Mouse (Mus musculus) MEL (cell line): Measurements from ENCODE around the gene Gm4131. TPM values are rescaled to one million over a fixed set of nuclear protein-coding genes. Genes with fewer than 3 reads are reported as not detected.

ENCODE experiments used
- DNase-seq: peaks from one replicate; pipeline ENCODE4 v3.0.0; 2011; ENCODE audit warnings: low read depth, low spot score
- H3K27ac ChIP-seq: 2 replicates; pipeline ENCODE4 v1.5.1; 2012; ENCODE audit warnings: low read depth, mild to moderate bottlenecking, control low read depth, low read length, moderate library complexity; ENCODE audit not compliant: control insufficient read depth
- H3K27me3 ChIP-seq, 2 experiments: fragments of 150-350 bp in 1 of 2; sonication (generic) in 1 of 2; 2 replicates each; pipeline ENCODE4 v1.6.1; 2012; ENCODE audit warnings: low read length in 2 of 2, mild to moderate bottlenecking in 2 of 2, improper control_type of control experiment in 1 of 2, moderate library complexity in 1 of 2; ENCODE audit not compliant: insufficient read depth in 2 of 2, control insufficient read depth in 1 of 2
- H3K36me3 ChIP-seq, 2 experiments: 2 replicates each; pipeline ENCODE4 v1.6.1; 2012 to 2014; ENCODE audit warnings: low read length in 2 of 2, improper control_type of control experiment in 1 of 2, inconsistent platforms in 1 of 2, mild to moderate bottlenecking in 1 of 2; ENCODE audit not compliant: insufficient read depth in 2 of 2, control insufficient read depth in 1 of 2
- H3K4me1 ChIP-seq, 2 experiments: fragments of 150-350 bp in 1 of 2; sonication (generic) in 1 of 2; 2 replicates each; pipeline ENCODE4 v1.6.1; 2012; ENCODE audit warnings: low read length in 2 of 2, improper control_type of control experiment in 1 of 2, mild to moderate bottlenecking in 1 of 2; ENCODE audit not compliant: insufficient read depth in 2 of 2, control insufficient read depth in 1 of 2
- H3K4me3 ChIP-seq, 2 experiments: fragments of 150-350 bp in 1 of 2; sonication (generic) in 1 of 2; 2 replicates each; pipeline ENCODE4 v1.5.1; 2012; ENCODE audit warnings: low read depth in 2 of 2, low read length in 2 of 2, mild to moderate bottlenecking in 2 of 2, moderate library complexity in 2 of 2, control low read depth in 1 of 2, improper control_type of control experiment in 1 of 2; ENCODE audit not compliant: control insufficient read depth in 1 of 2, insufficient read depth in 1 of 2
- H3K79me2 ChIP-seq: 2 replicates; pipeline ENCODE4 v1.6.1; 2012; ENCODE audit warnings: mild to moderate bottlenecking, low read length, moderate library complexity; ENCODE audit not compliant: control insufficient read depth, poor library complexity, insufficient read depth
- H3K9ac ChIP-seq: 2 replicates; pipeline ENCODE4 v1.6.1; 2012; ENCODE audit warnings: low read depth, mild to moderate bottlenecking, control low read depth, low read length, moderate library complexity; ENCODE audit not compliant: control insufficient read depth, poor library complexity, severe bottlenecking
- H3K9me3 ChIP-seq: fragments of 150-350 bp; sonication (generic); replicated peaks from 2 replicates; pipeline ENCODE4 v1.6.1; 2012; ENCODE audit warnings: mild to moderate bottlenecking, low read length, improper control_type of control experiment, moderate library complexity; ENCODE audit not compliant: insufficient read depth
- CTCF ChIP-seq, 3 experiments: IDR thresholded peaks in 2 of 3; conservative IDR thresholded peaks in 1 of 3; 2 replicates each; pipeline ENCODE4 v1.5.1; 2011 to 2012; ENCODE audit warnings: low read length in 3 of 3, low read depth in 2 of 3, mild to moderate bottlenecking in 2 of 3, improper control_type of control experiment in 1 of 3, inconsistent platforms in 1 of 3, mixed read lengths in 1 of 3, moderate library complexity in 1 of 3; ENCODE audit not compliant: control insufficient read depth in 1 of 3, insufficient read depth in 1 of 3, poor library complexity in 1 of 3, severe bottlenecking in 1 of 3
- ETS1 ChIP-seq: IDR thresholded peaks from 2 replicates; pipeline ENCODE4 v1.6.1; 2012; ENCODE audit warnings: low read depth, mild to moderate bottlenecking, inconsistent platforms, low read length, improper control_type of control experiment, moderate library complexity
- GATA1 ChIP-seq: IDR thresholded peaks from 2 replicates; pipeline ENCODE4 v1.6.1; 2011; ENCODE audit warnings: low read depth, low read length, improper control_type of control experiment
- HCFC1 ChIP-seq: IDR thresholded peaks from 2 replicates; pipeline ENCODE4 v1.6.1; 2012; ENCODE audit warnings: low read depth, mild to moderate bottlenecking, inconsistent platforms, low read length, improper control_type of control experiment, moderate library complexity
- KAT2A ChIP-seq: conservative IDR thresholded peaks from 2 replicates; pipeline ENCODE4 v1.6.1; 2012; ENCODE audit warnings: low read depth, low read length, improper control_type of control experiment, inconsistent platforms
- MAFK ChIP-seq: IDR thresholded peaks from 2 replicates; pipeline ENCODE4 v1.6.1; 2011; ENCODE audit warnings: low read depth, mild to moderate bottlenecking, low read length, improper control_type of control experiment, borderline replicate concordance
- MYC ChIP-seq: IDR thresholded peaks from 2 replicates; pipeline ENCODE4 v1.6.1; 2011; ENCODE audit warnings: low read depth, mild to moderate bottlenecking, low read length, improper control_type of control experiment, moderate library complexity
- POLR2A ChIP-seq, 2 experiments: IDR thresholded peaks; 2 replicates each; pipeline ENCODE4 v1.6.1; 2011 to 2012; ENCODE audit warnings: low read length in 2 of 2, mild to moderate bottlenecking in 2 of 2, control low read depth in 1 of 2, improper control_type of control experiment in 1 of 2, low read depth in 1 of 2, moderate library complexity in 1 of 2; ENCODE audit not compliant: control insufficient read depth in 1 of 2, insufficient read depth in 1 of 2, poor library complexity in 1 of 2
- RAD21 ChIP-seq: IDR thresholded peaks from 2 replicates; pipeline ENCODE4 v1.6.1; 2011; ENCODE audit warnings: mild to moderate bottlenecking, low read depth, low read length, improper control_type of control experiment
- RCOR1 ChIP-seq: IDR thresholded peaks from 2 replicates; pipeline ENCODE4 v1.6.1; 2012; ENCODE audit warnings: low read depth, mild to moderate bottlenecking, inconsistent platforms, low read length, improper control_type of control experiment
- SMC3 ChIP-seq: IDR thresholded peaks from 2 replicates; pipeline ENCODE4 v1.6.1; 2011; ENCODE audit warnings: low read depth, low read length, improper control_type of control experiment
- TAL1 ChIP-seq: IDR thresholded peaks from 2 replicates; pipeline ENCODE4 v1.6.1; 2012; ENCODE audit warnings: mild to moderate bottlenecking, inconsistent platforms, low read length, moderate library complexity, mixed read lengths
- TBP ChIP-seq: IDR thresholded peaks from 2 replicates; pipeline ENCODE4 v1.8.0; 2011; ENCODE audit warnings: low read depth, low read length, improper control_type of control experiment
- TCF12 ChIP-seq: IDR thresholded peaks from 2 replicates; pipeline ENCODE4 v1.6.1; 2014; ENCODE audit warnings: low read depth, mild to moderate bottlenecking, inconsistent platforms, low read length, improper control_type of control experiment, moderate library complexity
- USF1 ChIP-seq: IDR thresholded peaks from 2 replicates; pipeline ENCODE4 v1.6.1; 2014; ENCODE audit warnings: low read depth, mild to moderate bottlenecking, inconsistent platforms, low read length, improper control_type of control experiment, moderate library complexity
- USF2 ChIP-seq, 2 experiments: IDR thresholded peaks; 2 replicates each; pipeline ENCODE4 v1.6.1; 2011 to 2012; ENCODE audit warnings: improper control_type of control experiment in 2 of 2, low read length in 2 of 2, borderline replicate concordance in 1 of 2, inconsistent platforms in 1 of 2, low read depth in 1 of 2, mild to moderate bottlenecking in 1 of 2; ENCODE audit not compliant: insufficient read depth in 1 of 2
- ZC3H11A ChIP-seq: IDR thresholded peaks from 2 replicates; pipeline ENCODE4 v1.6.1; 2012; ENCODE audit warnings: low read depth, mild to moderate bottlenecking, inconsistent platforms, low read length, improper control_type of control experiment
- polyA plus RNA-seq, 2 experiments: library from polyadenylated mRNA; stranded (reverse) in 1 of 2; unstranded in 1 of 2; fragments of >175 nt in 1 of 2; fragments of >200 nt in 1 of 2; gene quantifications; 2 replicates each; pipeline versions ENCODE4 v1.2.1 to v1.2.4; 2012; ENCODE audit warnings: low replicate concordance in 2 of 2, low read depth in 1 of 2; ENCODE audit not compliant: insufficient read length in 2 of 2, insufficient read depth in 1 of 2, missing spikeins in 1 of 2
- total RNA-seq: library from RNA; depleted of rRNA; stranded (reverse); fragments of 300-350 nt; gene quantifications from 2 replicates; pipeline ENCODE4 v1.2.3, GENCODE M21; 2012

Gene Gm4131
- total and polyA plus RNA-seq, 3 experiments, result not detected

DNA sequence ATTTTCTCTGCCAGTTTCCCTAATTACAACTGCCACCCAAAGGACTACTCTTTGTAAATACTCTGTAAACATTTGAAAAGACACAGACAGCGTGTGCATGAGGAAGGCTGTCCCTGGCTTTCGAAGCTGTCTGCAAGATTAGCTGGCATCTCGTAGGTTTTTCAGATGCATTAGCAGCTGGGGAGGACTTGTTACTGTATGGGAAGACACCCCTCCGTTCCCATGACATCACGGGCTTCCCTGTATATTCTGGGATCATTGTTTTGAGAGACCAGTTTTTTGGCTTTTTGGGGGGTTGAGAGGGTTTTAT is 111.2 kb downstream of the Gm4131 start:
- no peaks in the 10 kb centered on the region; a peak in 1 of 4 replicates for H3K27me3 ChIP-seq
- no peaks in the 10 kb centered on the region for H3K79me2 ChIP-seq
- TF ChIP-seq ZC3H11A, result no peak
- no peak for TF ChIP-seq GATA1
- TF ChIP-seq MAFK, result no peak
- no peak for TF ChIP-seq SMC3
- TF ChIP-seq RAD21, result no peak
- no peak for TF ChIP-seq TCF12
- TF ChIP-seq CTCF (IDR thresholded peaks at IDR 0.05 in 2 of 3, conservative IDR thresholded peaks at IDR 0.05 in 1 of 3; ENCODE audit: control insufficient read depth in 1 of 3, insufficient read depth in 1 of 3, low read depth in 2 of 3, low read length in 3 of 3, poor library complexity in 1 of 3, severe bottlenecking in 1 of 3), result no peak
- no peak for TF ChIP-seq USF2 (IDR thresholded peaks at IDR 0.05; ENCODE audit: borderline replicate concordance in 1 of 2, insufficient read depth in 1 of 2, low read depth in 1 of 2, low read length in 2 of 2)
- no peak for TF ChIP-seq RCOR1
- DNase-seq, result no peak
- H3K27ac ChIP-seq, result no peak overlapping the region
- no peaks in the 10 kb centered on the region for H3K9me3 ChIP-seq
- H3K4me3 ChIP-seq, result no peak overlapping the region
- no peak overlapping the region for H3K9ac ChIP-seq
- no peaks in the 10 kb centered on the region for H3K4me1 ChIP-seq
- no peaks in the 10 kb centered on the region for H3K36me3 ChIP-seq

GRCm38 (mm10) chr14:62454760-62455569 is 111.8 kb downstream of the Gm4131 start:
- H3K36me3 ChIP-seq, result no peaks in the 10 kb centered on the region
- H3K9ac ChIP-seq, result no peak overlapping the region
- DNase-seq, result no peak
- H3K27me3 ChIP-seq, result no peaks in the 10 kb centered on the region; a peak in 1 of 4 replicates
- no peak for TF ChIP-seq USF2 (IDR thresholded peaks at IDR 0.05; ENCODE audit: borderline replicate concordance in 1 of 2, insufficient read depth in 1 of 2, low read depth in 1 of 2, low read length in 2 of 2)
- no peak for TF ChIP-seq POLR2A (IDR thresholded peaks at IDR 0.05; ENCODE audit: control insufficient read depth in 1 of 2, insufficient read depth in 1 of 2, low read depth in 1 of 2, low read length in 2 of 2, poor library complexity in 1 of 2)
- TF ChIP-seq MYC, result no peak
- no peak for TF ChIP-seq USF1
- TF ChIP-seq SMC3, result no peak
- TF ChIP-seq, all 39 proteins: peak for 0
- no peaks in the 10 kb centered on the region for H3K79me2 ChIP-seq
- H3K4me3 ChIP-seq, result no peak overlapping the region
- H3K4me1 ChIP-seq, result no peaks in the 10 kb centered on the region
- H3K27ac ChIP-seq, result no peak overlapping the region
- H3K9me3 ChIP-seq, result no peaks in the 10 kb centered on the region

DNA sequence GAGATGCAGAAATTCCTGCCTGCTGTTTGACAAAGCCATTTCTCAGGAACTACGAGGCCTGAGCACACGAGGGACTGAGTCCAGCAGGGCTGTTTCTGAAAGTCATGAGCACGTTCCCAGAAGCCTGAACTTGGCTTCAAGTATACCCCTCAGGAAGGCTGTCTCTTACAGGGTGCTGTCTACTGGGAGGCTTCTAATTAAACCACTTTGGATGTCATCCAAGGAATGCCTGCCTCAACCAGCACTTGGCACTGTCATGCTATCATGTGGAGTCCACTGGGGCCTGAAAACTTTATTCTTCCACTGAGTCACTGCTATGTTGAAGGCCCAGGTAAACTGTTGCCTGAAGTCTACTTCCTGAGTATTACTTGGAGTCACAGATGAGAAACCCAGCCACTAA is 112.6 kb downstream of the Gm4131 start:
- no peaks in the 10 kb centered on the region for H3K36me3 ChIP-seq
- H3K4me3 ChIP-seq, result no peak overlapping the region
- TF ChIP-seq HCFC1 (no peak), TBP (no peak), KAT2A (no peak), ETS1 (no peak), TAL1 (no peak), POLR2A (IDR thresholded peaks at IDR 0.05; ENCODE audit: control insufficient read depth in 1 of 2, insufficient read depth in 1 of 2, low read depth in 1 of 2, low read length in 2 of 2, poor library complexity in 1 of 2) (no peak)
- H3K27me3 ChIP-seq, result no peaks in the 10 kb centered on the region; a peak in 1 of 4 replicates
- no peaks in the 10 kb centered on the region for H3K9me3 ChIP-seq
- DNase-seq, result no peak
- no peaks in the 10 kb centered on the region for H3K79me2 ChIP-seq
- H3K9ac ChIP-seq, result no peak overlapping the region
- H3K4me1 ChIP-seq, result no peaks in the 10 kb centered on the region
- no peak overlapping the region for H3K27ac ChIP-seq
